Mouse (Mus musculus): ENCODE measurements at regions not wholly inside any gene's neighbourhood (a gene's known extent, or its start where the extent isn't known, plus 50 kb on each side); places are given as distances from the start of the nearest gene placed in this dataset.
A peak's percentile ranks its signal among the peaks of the same experiment; 100 is the strongest.

GRCm38 (mm10) chr2:159422281-159422937 lies 627.8 kb downstream of the Dhx35 start:
- H3K9me3 ChIP-seq: no peaks in the 10 kb centered on the region
- H3K4me2 ChIP-seq (replicated peaks): no peak overlapping the region
- 37% methylated on average over 7 of the region's 7 CpGs for WGBS
- H3K4me1 ChIP-seq: no peaks in the 10 kb centered on the region; the same call in 1 of the 2 replicates
- no peak overlapping the region for H3K4me3 ChIP-seq
- H3K27me3 ChIP-seq: no peaks in the 10 kb centered on the region
- H3K9ac ChIP-seq: no peak overlapping the region
- no peaks in the 10 kb centered on the region for H3K36me3 ChIP-seq
- no peak for ATAC-seq (ENCODE audit: insufficient number of reproducible peaks, insufficient read depth, low FRiP score, low TSS enrichment)
- H3K27ac ChIP-seq: no peak overlapping the region

GRCm38 (mm10) chr2:159428201-159428600 lies 633.6 kb downstream of the Dhx35 start:
- Histone ChIP-seq H3K4me1 (no peaks in the 10 kb centered on the region; the same call in 1 of the 2 replicates), H3K9me3 (no peaks in the 10 kb centered on the region), H3K4me3 (no peak overlapping the region), H3K36me3 (no peaks in the 10 kb centered on the region), H3K9ac (no peak overlapping the region), H3K4me2 (replicated peaks) (no peak overlapping the region), H3K27me3 (no peaks in the 10 kb centered on the region), H3K27ac (no peak overlapping the region)
- 32% methylated on average over 1 of the region's 1 CpGs for WGBS
- no peak for ATAC-seq (ENCODE audit: insufficient number of reproducible peaks, insufficient read depth, low FRiP score, low TSS enrichment)

GRCm38 (mm10) chr2:159430577-159431329 lies 636.1 kb downstream of the Dhx35 start:
- ATAC-seq (ENCODE audit: insufficient number of reproducible peaks, insufficient read depth, low FRiP score, low TSS enrichment): no peak
- no peak overlapping the region for H3K4me3 ChIP-seq
- no peaks in the 10 kb centered on the region for H3K36me3 ChIP-seq

GRCm38 (mm10) chr2:159438961-159439360 lies 644.4 kb downstream of the Dhx35 start:
- Histone ChIP-seq H3K27me3 (no peaks in the 10 kb centered on the region), H3K4me1 (0 out of 2 replicates have a peak, but pooled peaks cover 3% of the 10 kb centered on the region), H3K9me3 (no peaks in the 10 kb centered on the region; the same call in 1 of the 2 replicates), H3K4me2 (replicated peaks) (no peak overlapping the region), H3K9ac (no peak overlapping the region), H3K27ac (no peak overlapping the region), H3K36me3 (no peaks in the 10 kb centered on the region), H3K4me3 (no peak overlapping the region)
- WGBS: 74% methylated on average over 6 of the region's 6 CpGs
- no peak for ATAC-seq (ENCODE audit: insufficient number of reproducible peaks, insufficient read depth, low FRiP score, low TSS enrichment)

More at GRCm38 (mm10) chr2:159430577-159431329, 636.1 kb downstream of the Dhx35 start:
- H3K4me1 ChIP-seq: no peaks in the 10 kb centered on the region
- no peaks in the 10 kb centered on the region; the same call in 1 of the 2 replicates for H3K9me3 ChIP-seq
- no peak overlapping the region for H3K27ac ChIP-seq
- no peak overlapping the region for H3K4me2 ChIP-seq (replicated peaks)
- WGBS: 66% methylated on average over 5 of the region's 5 CpGs
- no peak overlapping the region for H3K9ac ChIP-seq
- no peaks in the 10 kb centered on the region for H3K27me3 ChIP-seq

GRCm38 (mm10) chr2:159443581-159443980 lies 649.0 kb downstream of the Dhx35 start:
- H3K4me3 ChIP-seq: no peak overlapping the region
- no peaks in the 10 kb centered on the region for H3K27me3 ChIP-seq
- no peaks in the 10 kb centered on the region for H3K36me3 ChIP-seq
- H3K9me3 ChIP-seq: no peaks in the 10 kb centered on the region
- H3K27ac ChIP-seq: no peak overlapping the region
- 0 out of 2 replicates have a peak, but pooled peaks cover 3% of the 10 kb centered on the region for H3K4me1 ChIP-seq
- ATAC-seq (ENCODE audit: insufficient number of reproducible peaks, insufficient read depth, low FRiP score, low TSS enrichment): no peak
- WGBS: 14% methylated on average over 8 of the region's 8 CpGs
- no peak overlapping the region for H3K9ac ChIP-seq
- H3K4me2 ChIP-seq (replicated peaks): no peak overlapping the region

- no peaks in the 10 kb centered on the region for H3K36me3 ChIP-seq
- H3K4me3 ChIP-seq: no peak overlapping the region
- 59% methylated on average over 5 of the region's 5 CpGs for WGBS
- no peak for ATAC-seq (ENCODE audit: insufficient number of reproducible peaks, insufficient read depth, low FRiP score, low TSS enrichment)
- H3K9me3 ChIP-seq: no peaks in the 10 kb centered on the region
- peaks cover 3% of the 10 kb centered on the region; the same call in 1 of the 2 replicates for H3K27me3 ChIP-seq
- no peak overlapping the region for H3K9ac ChIP-seq
- 0 out of 2 replicates have a peak, but pooled peaks cover 3% of the 10 kb centered on the region for H3K4me1 ChIP-seq
- no peak overlapping the region for H3K4me2 ChIP-seq (replicated peaks)
- no peak overlapping the region for H3K27ac ChIP-seq
Observed at GRCm38 (mm10) chr2:159446434-159446833, 651.8 kb downstream of the Dhx35 start.

GRCm38 (mm10) chr2:159446886-159447285 lies 652.3 kb downstream of the Dhx35 start:
- peaks cover 3% of the 10 kb centered on the region; the same call in 1 of the 2 replicates for H3K27me3 ChIP-seq

GRCm38 (mm10) chr2:159448976-159449375 lies 654.4 kb downstream of the Dhx35 start:
- H3K27me3 ChIP-seq: peaks cover 3% of the 10 kb centered on the region; the same call in 1 of the 2 replicates
- no peak for ATAC-seq (ENCODE audit: insufficient number of reproducible peaks, insufficient read depth, low FRiP score, low TSS enrichment)
- WGBS: 94% methylated on average over 5 of the region's 5 CpGs
- H3K4me1 ChIP-seq: no peaks in the 10 kb centered on the region
- H3K9me3 ChIP-seq: no peaks in the 10 kb centered on the region
- H3K36me3 ChIP-seq: no peaks in the 10 kb centered on the region
- no peak overlapping the region for H3K4me3 ChIP-seq
- H3K4me2 ChIP-seq (replicated peaks): no peak overlapping the region
- H3K27ac ChIP-seq: no peak overlapping the region
- H3K9ac ChIP-seq: no peak overlapping the region

More at GRCm38 (mm10) chr2:159446886-159447285, 652.3 kb downstream of the Dhx35 start:
- no peaks in the 10 kb centered on the region for H3K36me3 ChIP-seq
- H3K4me2 ChIP-seq (replicated peaks): no peak overlapping the region
- H3K9ac ChIP-seq: no peak overlapping the region
- 0 out of 2 replicates have a peak, but pooled peaks cover 3% of the 10 kb centered on the region for H3K4me1 ChIP-seq
- H3K27ac ChIP-seq: no peak overlapping the region
- H3K4me3 ChIP-seq: no peak overlapping the region
- H3K9me3 ChIP-seq: no peaks in the 10 kb centered on the region
- ATAC-seq (ENCODE audit: insufficient number of reproducible peaks, insufficient read depth, low FRiP score, low TSS enrichment): no peak
- 81% methylated on average over 5 of the region's 5 CpGs for WGBS

- Histone ChIP-seq H3K9me3 (no peaks in the 10 kb centered on the region), H3K27ac (no peak overlapping the region), H3K4me1 (no peaks in the 10 kb centered on the region), H3K9ac (no peak overlapping the region), H3K4me2 (replicated peaks) (no peak overlapping the region), H3K36me3 (no peaks in the 10 kb centered on the region), H3K4me3 (no peak overlapping the region), H3K27me3 (peaks cover 3% of the 10 kb centered on the region; the same call in 1 of the 2 replicates)
- ATAC-seq (ENCODE audit: insufficient number of reproducible peaks, insufficient read depth, low FRiP score, low TSS enrichment): no peak
- 76% methylated on average over 9 of the region's 9 CpGs for WGBS
Observed at GRCm38 (mm10) chr2:159451439-159451838, 656.8 kb downstream of the Dhx35 start.

- Histone ChIP-seq H3K4me2 (replicated peaks) (no peak overlapping the region), H3K27ac (0 out of 2 replicates have a peak overlapping the region, but pooled peaks have one; percentile 11), H3K9ac (no peak overlapping the region), H3K36me3 (no peaks in the 10 kb centered on the region), H3K4me1 (peaks cover 11% of the 10 kb centered on the region), H3K27me3 (no peaks in the 10 kb centered on the region), H3K4me3 (no peak overlapping the region), H3K9me3 (no peaks in the 10 kb centered on the region)
- WGBS: 33% methylated on average over 6 of the region's 6 CpGs
- no peak for ATAC-seq (ENCODE audit: insufficient number of reproducible peaks, insufficient read depth, low FRiP score, low TSS enrichment)
Observed at GRCm38 (mm10) chr2:159481399-159482080, 686.9 kb downstream of the Dhx35 start.

- 42% methylated on average over 3 of the region's 3 CpGs for WGBS
- Histone ChIP-seq H3K9ac (no peak overlapping the region), H3K4me3 (no peak overlapping the region), H3K4me2 (replicated peaks) (no peak overlapping the region), H3K36me3 (no peaks in the 10 kb centered on the region), H3K9me3 (no peaks in the 10 kb centered on the region), H3K4me1 (no peaks in the 10 kb centered on the region; the same call in 1 of the 2 replicates), H3K27ac (peak overlapping the region; percentile 63), H3K27me3 (no peaks in the 10 kb centered on the region)
- no peak for ATAC-seq (ENCODE audit: insufficient number of reproducible peaks, insufficient read depth, low FRiP score, low TSS enrichment)
Observed at GRCm38 (mm10) chr2:159491090-159491489, 696.5 kb downstream of the Dhx35 start.

Measured in embryonic facial prominence, embryonic 12.5 days (tissue).